In genomic region chr12:73476421-73476858, GRCm38 (mm10) we compare ENCODE assay signal across 16 mouse cellular contexts.
DNase-seq lines count a peak whose midpoint lies in the region; ATAC-seq lines count a peak whose summit lies in the region.
"Had no signal": no experiment of that assay in that cellular context is flagged by ENCODE, and none has a peak within 500 bp of the region (broad histone marks: within the 10 kb centered on the region; RNA-seq: fewer than 3 reads in every experiment).

No protein-coding gene starts in this region.

- H3K27ac ChIP-seq in forebrain, embryonic 10.5 days: 0 out of 2 replicates have a peak overlapping the region, but pooled peaks have one; percentile 25
- no peak overlapping the region for H3K27ac ChIP-seq in forebrain, embryonic 15.5 days (replicated peaks)
- no peak overlapping the region for H3K27ac ChIP-seq in kidney, embryonic 15.5 days
- H3K27ac ChIP-seq in embryonic facial prominence, embryonic 11.5 days (replicated peaks; ENCODE audit: low read depth, low read length): no peak overlapping the region
- H3K27ac ChIP-seq in limb, embryonic 15.5 days: no peak overlapping the region
- no peak overlapping the region for H3K27ac ChIP-seq in hindbrain, embryonic 12.5 days
- H3K27ac ChIP-seq: forebrain, embryonic 12.5 days; intestine, embryonic 15.5 days; liver, embryonic 14.5 days; midbrain, embryonic 10.5 days; neural tube, embryonic 13.5 days had no signal

- no peak for ATAC-seq in forebrain, embryonic 15.5 days (replicated peaks)
- ATAC-seq in kidney, embryonic 15.5 days (replicated peaks; ENCODE audit: low FRiP score): peak; percentile 80
- 0 out of 2 replicates have a peak, but pooled peaks have one; percentile 34 for ATAC-seq in embryonic facial prominence, embryonic 11.5 days (replicated peaks; ENCODE audit: insufficient number of reproducible peaks, low FRiP score, low TSS enrichment, low read depth)
- ATAC-seq in limb, embryonic 15.5 days (ENCODE audit: insufficient number of reproducible peaks, low FRiP score, low TSS enrichment, low read depth): peak; percentile 72
- ATAC-seq in hindbrain, embryonic 12.5 days (ENCODE audit: low FRiP score): no peak
- ATAC-seq: intestine, embryonic 15.5 days had no signal

- peaks cover 16% of the 10 kb centered on the region for H3K4me1 ChIP-seq in forebrain, embryonic 10.5 days
- H3K4me1 ChIP-seq in forebrain, embryonic 15.5 days: no peaks in the 10 kb centered on the region
- peaks cover 17% of the 10 kb centered on the region for H3K4me1 ChIP-seq in kidney, embryonic 15.5 days
- H3K4me1 ChIP-seq in embryonic facial prominence, embryonic 11.5 days (ENCODE audit: control insufficient read depth, insufficient read depth, low read length): no peaks in the 10 kb centered on the region
- H3K4me1 ChIP-seq in limb, embryonic 15.5 days: peaks cover 16% of the 10 kb centered on the region
- peaks cover 4% of the 10 kb centered on the region; the same call in 1 of the 2 replicates for H3K4me1 ChIP-seq in hindbrain, embryonic 12.5 days

- H3K27me3 ChIP-seq in forebrain, embryonic 10.5 days (ENCODE audit: poor library complexity, severe bottlenecking): no peaks in the 10 kb centered on the region
- no peaks in the 10 kb centered on the region for H3K27me3 ChIP-seq in forebrain, embryonic 15.5 days
- peaks cover 5% of the 10 kb centered on the region; the same call in 1 of the 2 replicates for H3K27me3 ChIP-seq in kidney, embryonic 15.5 days
- no peaks in the 10 kb centered on the region for H3K27me3 ChIP-seq in embryonic facial prominence, embryonic 11.5 days (ENCODE audit: control insufficient read depth, insufficient read depth, low read length)
- no peaks in the 10 kb centered on the region for H3K27me3 ChIP-seq in limb, embryonic 15.5 days
- no peaks in the 10 kb centered on the region for H3K27me3 ChIP-seq in hindbrain, embryonic 12.5 days
- H3K27me3 ChIP-seq: intestine, embryonic 15.5 days; neural tube, embryonic 13.5 days had no signal

- no peaks in the 10 kb centered on the region for H3K9me3 ChIP-seq in forebrain, embryonic 10.5 days
- H3K9me3 ChIP-seq in forebrain, embryonic 15.5 days: no peaks in the 10 kb centered on the region
- H3K9me3 ChIP-seq in kidney, embryonic 15.5 days (replicated peaks): no peaks in the 10 kb centered on the region
- H3K9me3 ChIP-seq in embryonic facial prominence, embryonic 11.5 days (replicated peaks; ENCODE audit: control insufficient read depth, low read length): no peaks in the 10 kb centered on the region
- H3K9me3 ChIP-seq in limb, embryonic 15.5 days: no peaks in the 10 kb centered on the region
- no peaks in the 10 kb centered on the region for H3K9me3 ChIP-seq in hindbrain, embryonic 12.5 days (replicated peaks)
- H3K9me3 ChIP-seq: forebrain, embryonic 12.5 days; intestine, embryonic 15.5 days; midbrain, embryonic 10.5 days; neural tube, embryonic 13.5 days had no signal

- no peaks in the 10 kb centered on the region for H3K36me3 ChIP-seq in forebrain, embryonic 10.5 days (replicated peaks)
- H3K36me3 ChIP-seq in forebrain, embryonic 15.5 days: no peaks in the 10 kb centered on the region
- H3K36me3 ChIP-seq in kidney, embryonic 15.5 days: no peaks in the 10 kb centered on the region
- H3K36me3 ChIP-seq in embryonic facial prominence, embryonic 11.5 days (replicated peaks; ENCODE audit: control insufficient read depth, insufficient read depth, low read depth, low read length): no peaks in the 10 kb centered on the region
- H3K36me3 ChIP-seq in limb, embryonic 15.5 days: no peaks in the 10 kb centered on the region
- H3K36me3 ChIP-seq in hindbrain, embryonic 12.5 days: no peaks in the 10 kb centered on the region
- H3K36me3 ChIP-seq: forebrain, embryonic 12.5 days; intestine, embryonic 15.5 days; midbrain, embryonic 10.5 days; neural tube, embryonic 13.5 days had no signal

- no peak overlapping the region for H3K9ac ChIP-seq in forebrain, embryonic 15.5 days (replicated peaks)
- no peak overlapping the region for H3K9ac ChIP-seq in kidney, embryonic 15.5 days
- H3K9ac ChIP-seq in embryonic facial prominence, embryonic 11.5 days (replicated peaks; ENCODE audit: low read length): no peak overlapping the region
- H3K9ac ChIP-seq in limb, embryonic 15.5 days: no peak overlapping the region
- H3K9ac ChIP-seq in hindbrain, embryonic 12.5 days: no peak overlapping the region
- H3K9ac ChIP-seq: forebrain, embryonic 12.5 days; intestine, embryonic 15.5 days; liver, embryonic 14.5 days; neural tube, embryonic 13.5 days had no signal

- 15% methylated on average over 7 of the region's 7 CpGs for WGBS in forebrain, embryonic 10.5 days
- WGBS in forebrain, embryonic 15.5 days: 14% methylated on average over 7 of the region's 7 CpGs
- 2% methylated on average over 7 of the region's 7 CpGs for WGBS in kidney, embryonic 15.5 days
- 1% methylated on average over 7 of the region's 7 CpGs for WGBS in embryonic facial prominence, embryonic 11.5 days
- WGBS in limb, embryonic 15.5 days: 4% methylated on average over 7 of the region's 7 CpGs
- WGBS in hindbrain, embryonic 12.5 days: 18% methylated on average over 7 of the region's 7 CpGs

- no peak for DNase-seq in forebrain, embryonic 10.5 days (ENCODE audit: extremely low spot score, low spot score)
- DNase-seq in kidney, postnatal 36 days: no peak
- DNase-seq in embryonic facial prominence, embryonic 11.5 days (ENCODE audit: low spot score): peak; percentile 71
- no peak for DNase-seq in frontal cortex, postnatal 36 days (ENCODE audit: low spot score in 2 of 2)
- DNase-seq: cerebellum, postnatal 14 days; layer of hippocampus, adult 9-11 months; right cerebral cortex, postnatal 4 days had no signal

- no peak overlapping the region for H3K4me3 ChIP-seq in forebrain, embryonic 10.5 days
- no peak overlapping the region for H3K4me3 ChIP-seq in forebrain, embryonic 15.5 days
- H3K4me3 ChIP-seq in kidney, embryonic 15.5 days (replicated peaks): no peak overlapping the region
- no peak overlapping the region for H3K4me3 ChIP-seq in embryonic facial prominence, embryonic 11.5 days (ENCODE audit: low read depth, low read length)
- H3K4me3 ChIP-seq in limb, embryonic 15.5 days: no peak overlapping the region
- no peak overlapping the region for H3K4me3 ChIP-seq in hindbrain, embryonic 12.5 days
- H3K4me3 ChIP-seq: forebrain, embryonic 12.5 days; intestine, embryonic 15.5 days; midbrain, embryonic 10.5 days; neural tube, embryonic 13.5 days had no signal

- no peak overlapping the region for H3K4me2 ChIP-seq in forebrain, embryonic 15.5 days (replicated peaks)
- H3K4me2 ChIP-seq in kidney, embryonic 15.5 days: no peak overlapping the region
- no peak overlapping the region for H3K4me2 ChIP-seq in embryonic facial prominence, embryonic 11.5 days (ENCODE audit: low read depth, low read length)
- no peak overlapping the region for H3K4me2 ChIP-seq in limb, embryonic 15.5 days
- no peak overlapping the region for H3K4me2 ChIP-seq in hindbrain, embryonic 12.5 days (replicated peaks)
- H3K4me2 ChIP-seq: forebrain, embryonic 12.5 days; intestine, embryonic 15.5 days; neural tube, embryonic 13.5 days had no signal

Comparison
In these comparisons a context has a peak if more than half of its experiments do, and no peak if none do; other contexts are left out.
1. ATAC-seq: peak in kidney, embryonic 15.5 days (single experiment), embryonic facial prominence, embryonic 11.5 days (single experiment) and limb, embryonic 15.5 days (single experiment); none in forebrain, embryonic 15.5 days (single experiment) and hindbrain, embryonic 12.5 days (single experiment).